In the genomic region with DNA sequence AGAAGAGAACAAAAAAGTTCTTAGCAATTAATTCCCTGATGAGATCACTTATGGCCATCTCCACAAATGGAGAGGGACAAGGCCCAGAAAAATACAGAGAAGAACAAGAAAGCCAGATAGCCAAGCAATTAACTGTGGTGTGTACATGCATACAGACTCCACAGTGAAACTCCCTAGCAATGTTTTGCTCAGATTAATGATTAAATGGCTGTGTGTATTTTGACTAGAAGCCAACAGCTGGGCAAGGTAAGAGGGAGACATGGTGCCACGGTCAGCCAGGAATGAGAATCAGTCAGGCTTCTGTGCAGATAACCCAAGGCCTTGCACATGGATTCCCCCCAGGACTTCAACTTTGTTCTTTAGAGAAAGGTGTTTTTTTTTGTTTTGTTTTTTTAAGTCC, we compare ENCODE assay signal across 15 mouse cellular contexts. TPM values are rescaled to one million over a fixed set of nuclear protein-coding genes. Genes with fewer than 3 reads are reported as not detected.
A peak's percentile ranks its signal among the peaks of the same experiment; 100 is the strongest.
DNase-seq lines count a peak whose midpoint lies in the region; ATAC-seq and TF ChIP-seq lines count a peak whose summit lies in the region.
"Had no signal": no experiment of that assay in that cellular context is flagged by ENCODE, and none has a peak within 500 bp of the region (broad histone marks: within the 10 kb centered on the region; RNA-seq: fewer than 3 reads in every experiment).

No protein-coding gene starts in this region.

- peaks cover 15% of the 10 kb centered on the region for H3K4me1 ChIP-seq in brown adipose tissue, adult 24 weeks (ENCODE audit: control insufficient read depth, insufficient read depth, insufficient read length, low read length)
- peaks cover 12% of the 10 kb centered on the region; the same call in 1 of the 2 replicates for H3K4me1 ChIP-seq in small intestine, adult 2 months (ENCODE audit: control insufficient read depth, insufficient read depth, insufficient read length, low read length)
- no peaks in the 10 kb centered on the region for H3K4me1 ChIP-seq in forebrain, embryonic 15.5 days
- H3K4me1 ChIP-seq: limb, embryonic 13.5 days; neural tube, embryonic 13.5 days had no signal

- no peak for ATAC-seq in forebrain, embryonic 15.5 days (replicated peaks)

- no peak overlapping the region for H3K4me3 ChIP-seq in brown adipose tissue, adult 24 weeks (ENCODE audit: insufficient read depth, low read depth, low read length)
- no peak overlapping the region for H3K4me3 ChIP-seq in small intestine, adult 2 months (ENCODE audit: low read depth, low read length)
- H3K4me3 ChIP-seq in forebrain, embryonic 15.5 days: no peak overlapping the region
- H3K4me3 ChIP-seq: hindbrain, embryonic 10.5 days; left cerebral cortex, adult 2 months; limb, embryonic 13.5 days; neural tube, embryonic 13.5 days had no signal

- H3K9me3 ChIP-seq in forebrain, embryonic 15.5 days: no peaks in the 10 kb centered on the region
- H3K9me3 ChIP-seq: hindbrain, embryonic 10.5 days; limb, embryonic 13.5 days; neural tube, embryonic 13.5 days had no signal

- 25% methylated on average over 1 of the region's 1 CpGs for WGBS in small intestine, adult 2 months
- 86% methylated on average over 1 of the region's 1 CpGs for WGBS in forebrain, embryonic 15.5 days

- no peaks in the 10 kb centered on the region for H3K36me3 ChIP-seq in small intestine, adult 2 months (ENCODE audit: control insufficient read depth, insufficient read depth, low read length)
- no peaks in the 10 kb centered on the region for H3K36me3 ChIP-seq in forebrain, embryonic 15.5 days
- H3K36me3 ChIP-seq: hindbrain, embryonic 10.5 days; limb, embryonic 13.5 days; neural tube, embryonic 13.5 days had no signal

- H3K27me3 ChIP-seq in small intestine, adult 2 months (ENCODE audit: control insufficient read depth, insufficient read depth, low read length): no peaks in the 10 kb centered on the region
- H3K27me3 ChIP-seq in forebrain, embryonic 15.5 days: no peaks in the 10 kb centered on the region
- H3K27me3 ChIP-seq: CH12.LX; limb, embryonic 13.5 days; neural tube, embryonic 13.5 days had no signal

- TF ChIP-seq CTCF in small intestine, adult 2 months (IDR thresholded peaks at IDR 0.05; ENCODE audit: extremely low read depth, insufficient read length, insufficient replicate concordance, low read depth, low read length): no peak

- no peak overlapping the region for H3K4me2 ChIP-seq in forebrain, embryonic 15.5 days (replicated peaks)
- H3K4me2 ChIP-seq: limb, embryonic 13.5 days; neural tube, embryonic 13.5 days had no signal

- peak; percentile 59 for DNase-seq in kidney, adult 18-20 months
- DNase-seq in kidney, postnatal 25 days: peak; percentile 56 to 80
- no peak for DNase-seq in heart, adult 11 months
- DNase-seq in frontal cortex, postnatal 10 days (ENCODE audit: low spot score in 2 of 2): no peak
- DNase-seq: cerebellum, adult 18-20 months; gastrocnemius, postnatal 36 days; right cerebral cortex, adult 18-20 months had no signal

- TF ChIP-seq POLR2A in small intestine, adult 2 months (IDR thresholded peaks at IDR 0.05; ENCODE audit: low read depth, low read length): no peak

- peak overlapping the region; percentile 98 for H3K27ac ChIP-seq in brown adipose tissue, adult 24 weeks (replicated peaks; ENCODE audit: low read depth, low read length)
- peak overlapping the region; percentile 38; the same call in 1 of the 2 replicates for H3K27ac ChIP-seq in small intestine, adult 2 months (ENCODE audit: insufficient read depth, low read depth, low read length)
- no peak overlapping the region for H3K27ac ChIP-seq in forebrain, embryonic 15.5 days (replicated peaks)
- H3K27ac ChIP-seq: hindbrain, embryonic 10.5 days; left cerebral cortex, adult 2 months; limb, embryonic 13.5 days; neural tube, embryonic 13.5 days had no signal

- H3K9ac ChIP-seq in forebrain, embryonic 15.5 days (replicated peaks): no peak overlapping the region
- H3K9ac ChIP-seq: limb, embryonic 13.5 days; neural tube, embryonic 13.5 days had no signal

RNA-seq across cellular contexts. Expression of gene Ppp2r5a, which starts 41.4 kb away (rescaled TPM):
- 895 and 923 TPM in 2 replicates for polyA plus RNA-seq in brown adipose tissue, adult 24 weeks (2012; ENCODE audit: insufficient read depth, insufficient read length, missing spikeins)
- 18.5 and 46.6 TPM in 2 replicates for polyA plus RNA-seq in small intestine, adult 2 months (2012; rRNA removed)
- polyA plus RNA-seq in forebrain, embryonic 15.5 days (2015; fragmentation: Nextera tagmentation; extraction: Ambion mirVana): 10.5 and 10.6 TPM in 2 replicates

Comparison
In these comparisons a context has a peak if more than half of its experiments do, and no peak if none do; other contexts are left out.
1. DNase-seq: peak in kidney, adult 18-20 months (single experiment) and kidney, postnatal 25 days (2 of 2); none in heart, adult 11 months (single experiment) and frontal cortex, postnatal 10 days (0 of 2).
2. RNA of gene Ppp2r5a, which starts 41.4 kb away (polyA plus RNA-seq): 895 to 923 TPM in brown adipose tissue, adult 24 weeks; 18.5 to 46.6 TPM in small intestine, adult 2 months and 10.5 to 10.6 TPM in forebrain, embryonic 15.5 days; every median in the first group is over 10 times any median in the second.